Mouse (Mus musculus) liver, embryonic 16.5 days (tissue): Measurements from ENCODE around the gene Pitpnb. TPM values are rescaled to one million over a fixed set of nuclear protein-coding genes. Genes with fewer than 3 reads are reported as not detected.

ENCODE experiments used
- ATAC-seq: fragments of 200-750 bp; cut with Nextera tagmentation; 2 replicates; pipeline ENCODE4 v1.8.0; 2017; ENCODE audit warnings: low read depth, mild to moderate bottlenecking, moderate number of reproducible peaks, moderate library complexity
- H3K27ac ChIP-seq: fragments of 300-500 bp; sonication (generic); 2 replicates; pipeline ENCODE4 v1.5.1; 2014; ENCODE audit warnings: mild to moderate bottlenecking, low read length
- H3K27me3 ChIP-seq: fragments of 300-500 bp; sonication (generic); 2 replicates; pipeline ENCODE4 v1.6.1; 2014; ENCODE audit warnings: low read depth, low read length, mixed read lengths; ENCODE audit not compliant: control insufficient read depth, insufficient read depth
- H3K36me3 ChIP-seq: fragments of 300-500 bp; sonication (generic); 2 replicates; pipeline ENCODE4 v1.6.1; 2014; ENCODE audit warnings: mild to moderate bottlenecking; ENCODE audit not compliant: control insufficient read depth, insufficient read depth
- H3K4me1 ChIP-seq: fragments of 300-500 bp; sonication (generic); 2 replicates; pipeline ENCODE4 v1.6.1; 2014; ENCODE audit warnings: low read depth, low read length, mixed read lengths; ENCODE audit not compliant: control insufficient read depth
- H3K4me2 ChIP-seq: fragments of 300-500 bp; sonication (generic); 2 replicates; pipeline ENCODE4 v1.6.1; 2014; ENCODE audit warnings: low read depth, low read length, mixed read lengths
- H3K4me3 ChIP-seq: fragments of 300-500 bp; sonication (generic); 2 replicates; pipeline ENCODE4 v1.5.1; 2014; ENCODE audit warnings: low read depth, mild to moderate bottlenecking, low read length
- H3K9ac ChIP-seq: fragments of 300-500 bp; sonication (generic); 2 replicates; pipeline ENCODE4 v1.6.1; 2014; ENCODE audit warnings: low read depth, low read length
- H3K9me3 ChIP-seq: fragments of 300-500 bp; sonication (generic); replicated peaks from 2 replicates; pipeline ENCODE4 v1.6.1; 2016; ENCODE audit warnings: low read length; ENCODE audit not compliant: control insufficient read depth
- WGBS: fragments of 180-500 bp; shearing (Covaris S2); extraction: QIAGEN DNeasy Blood & Tissue Kit; methylation state at CpG from one replicate; pipeline ENCODE4 v1.1.7; 2014; ENCODE audit not compliant: insufficient replicate concordance; 5-methylcytosine and 5-hydroxymethylcytosine counted together
- polyA plus RNA-seq: library from polyadenylated mRNA; unstranded; fragments of >200 nt; fragmentation: Nextera tagmentation; extraction: Ambion mirVana; gene quantifications from 2 replicates; pipeline ENCODE4 v1.2.1, GENCODE M21; 2015

Pitpnb gene
- polyA plus RNA-seq, result 31.6 and 36.1 TPM in 2 replicates

DNA sequence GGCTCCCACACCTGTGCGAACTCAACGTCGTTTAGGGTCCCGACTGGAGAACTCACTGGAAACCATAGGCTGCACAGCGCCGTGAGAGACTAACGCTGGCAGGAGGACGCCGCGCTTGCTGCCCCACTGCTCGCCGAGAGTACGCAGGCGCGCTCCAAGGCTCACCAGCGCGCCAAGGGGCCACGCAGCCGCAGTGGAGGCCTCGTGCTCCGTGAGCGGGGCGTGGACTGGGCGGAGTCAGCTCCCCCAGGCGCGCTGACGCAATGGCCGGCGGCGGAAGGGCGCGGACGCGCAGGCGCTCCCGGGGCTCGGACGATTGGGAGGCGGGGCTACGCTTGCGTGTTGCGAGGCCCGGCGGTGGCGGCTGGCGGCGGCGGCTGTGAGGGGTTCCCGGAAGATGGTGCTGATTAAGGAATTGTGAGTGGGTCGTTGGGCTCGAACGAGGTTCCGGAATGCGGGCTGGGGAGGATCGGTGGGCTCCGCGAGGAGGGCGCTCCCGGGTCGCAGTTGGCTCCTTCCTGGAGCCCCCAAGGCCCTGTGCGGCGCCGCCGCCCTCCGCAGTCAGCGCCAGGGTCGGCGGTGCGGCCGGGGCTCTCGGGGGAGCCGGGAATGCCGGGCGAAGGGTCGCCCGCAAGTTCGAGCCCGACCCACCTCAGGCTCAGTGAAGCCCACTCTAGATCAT is at the start of gene Pitpnb:
Gene Pitpnb, plus strand, starts transcription at position 347 of the 682 bp plus-strand sequence.
- H3K9ac ChIP-seq, result peak within 1 kb of the TSS; percentile 95
- peaks cover 31% of the 10 kb centered on the region for H3K4me1 ChIP-seq
- no peaks in the 10 kb centered on the region for H3K9me3 ChIP-seq
- no peaks in the 10 kb centered on the region for H3K36me3 ChIP-seq
- peak; percentile 98 for ATAC-seq
- H3K27me3 ChIP-seq, result no peaks in the 10 kb centered on the region
- H3K4me3 ChIP-seq, result peak within 1 kb of the TSS; percentile 97
- H3K27ac ChIP-seq, result peak within 1 kb of the TSS; percentile 81
- H3K4me2 ChIP-seq, result peak within 1 kb of the TSS; percentile 87
- under 1% methylated on average over 77 of the region's 78 CpGs for WGBS

- H3K27ac ChIP-seq, result no peak overlapping the region
- WGBS, result 72% methylated on average over 19 of the region's 19 CpGs
- no peak overlapping the region for H3K4me2 ChIP-seq
- no peaks in the 10 kb centered on the region for H3K36me3 ChIP-seq
- no peak overlapping the region for H3K4me3 ChIP-seq
- no peak overlapping the region for H3K9ac ChIP-seq
- H3K9me3 ChIP-seq, result no peaks in the 10 kb centered on the region
- H3K27me3 ChIP-seq, result no peaks in the 10 kb centered on the region
- no peak for ATAC-seq
- no peaks in the 10 kb centered on the region; the same call in 1 of the 2 replicates for H3K4me1 ChIP-seq
Measured at GRCm38 (mm10) chr5:111284420-111285175, 46.0 kb upstream of the Pitpnb start.

- Histone ChIP-seq H3K4me2 (no peak overlapping the region), H3K27ac (no peak overlapping the region), H3K9me3 (no peaks in the 10 kb centered on the region), H3K4me3 (no peak overlapping the region), H3K27me3 (no peaks in the 10 kb centered on the region), H3K4me1 (no peaks in the 10 kb centered on the region; the same call in 1 of the 2 replicates), H3K9ac (no peak overlapping the region), H3K36me3 (no peaks in the 10 kb centered on the region)
- ATAC-seq, result no peak
- WGBS, result 55% methylated on average over 5 of the region's 5 CpGs
Measured at GRCm38 (mm10) chr5:111287571-111287970, 43.0 kb upstream of the Pitpnb start.

GRCm38 (mm10) chr5:111288486-111288885 is 42.1 kb upstream of the Pitpnb start:
- peak overlapping the region; percentile 20; the same call in 1 of the 2 replicates for H3K27ac ChIP-seq
- no peak overlapping the region for H3K9ac ChIP-seq
- no peak overlapping the region for H3K4me3 ChIP-seq
- WGBS, result 64% methylated on average over 11 of the region's 11 CpGs
- no peaks in the 10 kb centered on the region for H3K36me3 ChIP-seq
- no peaks in the 10 kb centered on the region for H3K27me3 ChIP-seq
- no peaks in the 10 kb centered on the region; the same call in 1 of the 2 replicates for H3K4me1 ChIP-seq
- H3K4me2 ChIP-seq, result peak overlapping the region; percentile 44
- peak; percentile 71 for ATAC-seq
- H3K9me3 ChIP-seq, result no peaks in the 10 kb centered on the region

GRCm38 (mm10) chr5:111290071-111290470 is 40.5 kb upstream of the Pitpnb start:
- Histone ChIP-seq H3K4me1 (no peaks in the 10 kb centered on the region; the same call in 1 of the 2 replicates), H3K27me3 (no peaks in the 10 kb centered on the region), H3K36me3 (no peaks in the 10 kb centered on the region), H3K9ac (no peak overlapping the region), H3K4me2 (no peak overlapping the region), H3K27ac (no peak overlapping the region), H3K9me3 (no peaks in the 10 kb centered on the region), H3K4me3 (no peak overlapping the region)
- 75% methylated on average over 11 of the region's 11 CpGs for WGBS
- ATAC-seq, result no peak

- no peak overlapping the region for H3K27ac ChIP-seq
- H3K4me2 ChIP-seq, result no peak overlapping the region
- H3K9me3 ChIP-seq, result no peaks in the 10 kb centered on the region
- 51% methylated on average over 10 of the region's 10 CpGs for WGBS
- no peaks in the 10 kb centered on the region for H3K36me3 ChIP-seq
- no peak for ATAC-seq
- H3K4me3 ChIP-seq, result no peak overlapping the region
- H3K27me3 ChIP-seq, result no peaks in the 10 kb centered on the region
- H3K9ac ChIP-seq, result no peak overlapping the region
- H3K4me1 ChIP-seq, result no peaks in the 10 kb centered on the region; the same call in 1 of the 2 replicates
Measured at GRCm38 (mm10) chr5:111291639-111292038, 38.9 kb upstream of the Pitpnb start.

DNA sequence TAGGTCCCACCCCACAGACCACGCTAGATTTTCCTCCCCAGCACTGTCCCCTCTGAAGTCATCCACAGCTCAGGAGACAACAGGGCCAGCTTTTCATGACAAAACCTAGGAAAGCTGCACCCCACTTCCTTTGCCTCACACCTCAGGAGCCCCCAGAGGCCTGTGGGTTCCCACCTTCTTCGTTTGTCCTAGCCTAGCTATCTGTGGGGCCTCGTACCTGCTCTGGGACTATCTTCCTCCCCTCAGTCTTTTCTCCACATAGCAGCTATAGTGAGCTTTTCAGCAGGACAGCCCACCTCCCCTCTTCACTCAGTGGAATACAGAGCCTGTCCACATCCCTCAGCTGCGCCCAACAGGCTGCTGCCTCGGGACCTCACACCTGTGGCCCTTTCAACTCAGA is 32.8 kb upstream of the Pitpnb start:
- ATAC-seq, result no peak
- Histone ChIP-seq H3K27me3 (no peaks in the 10 kb centered on the region), H3K27ac (no peak overlapping the region), H3K4me1 (no peaks in the 10 kb centered on the region; the same call in 1 of the 2 replicates), H3K4me3 (no peak overlapping the region), H3K36me3 (no peaks in the 10 kb centered on the region), H3K9me3 (no peaks in the 10 kb centered on the region), H3K9ac (no peak overlapping the region), H3K4me2 (no peak overlapping the region)
- WGBS, result 57% methylated on average over 5 of the region's 5 CpGs

GRCm38 (mm10) chr5:111298706-111299105 is 31.9 kb upstream of the Pitpnb start:
- no peak for ATAC-seq
- H3K4me1 ChIP-seq, result no peaks in the 10 kb centered on the region; the same call in 1 of the 2 replicates
- 49% methylated on average over 7 of the region's 7 CpGs for WGBS

DNA sequence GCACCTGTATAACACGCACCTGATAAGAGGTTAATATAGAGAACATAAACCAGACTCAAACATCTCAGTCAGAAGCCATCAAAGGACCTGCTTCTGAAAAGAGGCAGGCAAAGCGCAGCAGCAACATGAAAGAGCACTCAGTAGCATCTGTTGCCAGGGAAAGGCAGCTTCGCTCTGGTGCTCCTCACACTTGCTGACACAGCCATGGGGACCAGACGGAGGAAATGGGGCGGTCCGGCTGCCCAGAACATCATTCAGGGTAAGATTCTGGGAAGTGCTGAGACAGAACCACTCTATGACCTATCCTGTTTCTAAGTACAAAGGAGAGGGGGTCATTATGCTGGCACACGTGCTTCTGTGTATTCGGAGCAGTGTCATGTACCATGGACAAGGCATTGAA is 29.8 kb upstream of the Pitpnb start:
- WGBS, result 63% methylated on average over 8 of the region's 8 CpGs

More at GRCm38 (mm10) chr5:111298706-111299105, 31.9 kb upstream of the Pitpnb start:
- Histone ChIP-seq H3K4me3 (no peak overlapping the region), H3K4me2 (no peak overlapping the region), H3K36me3 (no peaks in the 10 kb centered on the region), H3K27me3 (no peaks in the 10 kb centered on the region), H3K9ac (no peak overlapping the region), H3K9me3 (no peaks in the 10 kb centered on the region), H3K27ac (no peak overlapping the region)

More for the DNA sequence above, 29.8 kb upstream of the Pitpnb start:
- no peak overlapping the region for H3K27ac ChIP-seq
- H3K4me3 ChIP-seq, result no peak overlapping the region
- no peaks in the 10 kb centered on the region for H3K9me3 ChIP-seq
- no peaks in the 10 kb centered on the region for H3K27me3 ChIP-seq
- ATAC-seq, result no peak
- no peak overlapping the region for H3K4me2 ChIP-seq
- H3K36me3 ChIP-seq, result no peaks in the 10 kb centered on the region
- H3K9ac ChIP-seq, result no peak overlapping the region
- H3K4me1 ChIP-seq, result no peaks in the 10 kb centered on the region; the same call in 1 of the 2 replicates
